Mouse (Mus musculus) forelimb bud, embryonic 11.5 days (tissue): Measurements from ENCODE around the gene Pld1.
"Not testable (repeated sequence)": the region's sequence is repeated elsewhere in the genome, so short reads cannot be mapped to it uniquely, and the experiment has no call there.

Experiments
- DNase-seq: peaks from one replicate; pipeline ENCODE4 v3.0.0-alpha.2; 2012; ENCODE audit warnings: low read depth, low spot score

Pld1 gene

GRCm38 (mm10) chr3:27942991-27943390 is 4.5 kb downstream of the Pld1 start:
- DNase-seq = no peak

DNA sequence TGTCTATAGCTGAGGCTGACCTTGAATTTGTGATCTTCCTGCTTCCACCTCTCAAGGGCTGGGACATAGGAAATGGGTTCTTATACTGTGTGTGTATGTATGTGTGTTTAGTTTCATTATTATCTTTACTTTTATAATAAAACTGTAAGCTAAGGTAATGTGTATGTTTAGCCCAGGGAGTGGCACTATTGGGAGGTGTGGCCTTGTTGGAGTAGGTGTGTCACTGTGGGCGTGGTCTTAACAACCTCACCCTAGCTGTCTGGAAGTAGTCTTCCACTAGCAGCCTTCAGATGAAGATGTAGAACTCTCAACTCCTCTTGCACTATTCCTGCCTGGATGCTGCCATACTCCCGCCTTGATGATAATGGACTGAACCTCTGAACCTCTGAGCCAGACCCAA is 6.9 kb downstream of the Pld1 start:
- DNase-seq = not testable (repeated sequence)

DNA sequence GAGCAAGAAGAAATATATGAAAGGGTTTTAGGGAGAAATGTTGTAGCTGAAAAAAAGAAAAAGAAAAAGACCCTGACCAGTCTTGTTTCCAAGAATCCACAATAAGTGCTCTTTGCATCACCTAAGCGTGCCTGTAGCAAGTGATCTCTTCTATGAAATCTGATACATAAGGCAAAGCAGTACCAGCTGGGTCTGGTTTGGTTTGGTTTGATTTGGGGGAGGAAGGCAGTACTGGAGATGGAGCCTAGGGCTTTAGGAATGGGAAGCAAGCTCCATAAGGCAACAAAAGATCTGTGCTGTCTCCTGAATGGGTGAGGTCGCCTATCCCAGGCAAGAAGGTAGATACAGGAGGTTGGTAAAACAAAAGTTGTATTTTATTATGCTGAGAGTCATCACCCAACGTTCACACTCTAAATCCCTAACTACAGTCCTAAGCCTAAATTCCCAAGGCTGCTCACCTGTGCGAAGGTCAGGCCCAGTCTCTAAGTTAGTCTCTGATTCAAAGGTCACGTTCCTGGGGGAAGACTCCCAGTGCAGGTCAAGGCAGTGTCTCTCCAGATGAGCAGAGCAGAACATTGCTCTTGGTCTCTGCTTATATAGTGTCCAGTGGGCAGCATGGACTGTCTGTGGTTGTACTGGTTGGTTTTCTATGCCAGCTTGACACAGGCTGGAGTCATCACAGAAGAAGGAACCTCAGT is 10.8 kb downstream of the Pld1 start:
- DNase-seq = no peak

- no peak for DNase-seq
Observed at GRCm38 (mm10) chr3:27949873-27950250, 11.4 kb downstream of the Pld1 start.

GRCm38 (mm10) chr3:27950726-27951125 is 12.2 kb downstream of the Pld1 start:
- no peak for DNase-seq

DNA sequence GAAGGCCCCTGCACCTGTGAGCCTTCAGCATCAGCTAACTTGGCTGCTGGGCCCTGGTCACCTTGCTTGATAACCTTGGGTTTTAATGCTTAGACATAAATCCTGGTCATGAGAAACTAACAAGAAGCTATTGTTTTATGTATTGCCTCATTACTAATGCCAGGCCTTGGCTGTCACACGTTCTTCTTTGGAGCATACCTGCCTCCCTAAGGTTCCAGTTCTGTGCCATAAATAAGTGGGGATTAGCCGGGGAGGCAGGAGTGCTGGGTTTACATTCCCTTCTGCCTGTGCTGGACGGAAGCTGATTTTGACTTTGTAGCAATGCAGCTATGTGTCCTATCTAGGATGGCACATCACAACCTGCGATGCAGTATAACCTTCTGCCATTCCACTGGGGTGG is 13.2 kb downstream of the Pld1 start:
- no peak for DNase-seq

DNA sequence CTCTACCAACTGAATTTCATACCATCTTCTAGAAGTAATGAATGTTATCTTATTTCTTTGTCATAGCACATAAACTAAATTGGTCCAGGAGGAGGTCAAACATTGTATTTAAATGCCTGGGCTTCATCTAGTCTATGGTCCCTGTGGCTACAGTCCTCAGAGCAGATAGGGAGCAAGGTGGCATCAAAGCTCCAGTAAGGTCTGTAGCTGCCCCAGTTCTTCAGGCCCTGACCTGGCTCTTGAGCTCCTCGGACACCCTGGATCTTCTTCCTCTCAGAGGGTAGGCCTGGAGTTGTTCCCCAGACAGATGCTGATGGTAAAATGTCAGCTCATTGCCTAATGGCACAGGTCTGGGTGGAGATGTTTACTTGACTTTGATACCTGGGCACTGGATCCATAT is 17.5 kb downstream of the Pld1 start:
- DNase-seq = no peak

GRCm38 (mm10) chr3:27959221-27959620 is 20.7 kb downstream of the Pld1 start:
- DNase-seq = no peak

DNA sequence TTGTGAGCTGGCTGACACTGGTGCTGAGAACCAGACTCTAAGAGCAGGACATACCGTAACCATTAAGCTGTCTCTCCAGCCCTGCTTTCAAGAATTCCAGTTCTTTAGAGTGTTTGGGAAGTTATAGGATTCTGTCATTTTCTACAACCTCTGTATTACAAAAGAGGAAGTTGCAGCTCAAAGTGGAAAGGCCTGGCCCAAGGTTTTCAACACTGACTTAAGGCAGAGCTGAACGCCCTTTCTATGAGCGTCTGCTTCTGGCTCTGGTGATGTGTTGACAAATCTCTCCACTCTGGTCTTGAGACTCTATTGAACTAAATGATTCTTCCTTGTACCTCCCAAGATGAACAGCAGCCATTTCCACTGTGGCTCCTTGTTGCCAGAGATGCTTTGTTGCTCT is 22.7 kb downstream of the Pld1 start:
- DNase-seq = no peak

DNA sequence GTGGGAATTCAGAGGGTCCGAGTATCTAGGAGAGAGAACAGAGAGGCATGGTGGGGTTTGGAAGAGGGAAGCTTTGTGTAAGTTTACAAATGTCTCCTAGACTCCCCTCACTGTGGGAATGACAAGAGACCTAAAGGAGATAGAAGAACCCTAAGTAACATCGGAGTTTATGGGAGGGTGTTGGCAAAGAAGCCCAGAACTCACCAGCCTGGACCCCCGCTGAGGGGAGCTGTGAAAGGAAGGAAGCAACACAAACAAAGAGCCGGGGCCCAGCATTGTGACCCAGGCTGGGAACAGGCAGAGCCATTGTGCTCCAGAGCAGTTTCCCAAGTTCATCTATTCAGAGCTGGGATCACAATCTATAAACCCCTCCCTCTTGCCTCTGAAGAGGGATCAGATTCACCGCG is 25.3 kb downstream of the Pld1 start:
- DNase-seq = no peak

DNA sequence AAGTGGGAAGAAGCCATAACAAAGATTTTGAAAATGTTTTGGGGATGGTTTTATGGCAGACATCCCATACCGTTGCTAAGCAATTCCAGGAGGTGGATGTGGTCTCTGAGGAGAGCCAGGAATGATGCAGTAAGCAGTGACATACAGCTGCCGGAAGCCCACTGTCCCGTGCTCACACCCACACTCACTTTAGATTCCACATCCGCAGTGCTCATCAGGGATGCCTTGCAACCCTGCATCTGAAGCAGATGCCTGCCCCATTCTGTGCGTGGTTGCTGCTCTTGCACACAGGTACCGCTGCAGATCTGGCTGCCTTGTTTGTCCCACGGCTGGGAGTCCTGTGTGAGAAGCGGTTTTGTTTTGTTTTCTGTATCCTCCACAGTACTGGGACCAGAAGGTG is 30.2 kb downstream of the Pld1 start:
- no peak for DNase-seq

DNA sequence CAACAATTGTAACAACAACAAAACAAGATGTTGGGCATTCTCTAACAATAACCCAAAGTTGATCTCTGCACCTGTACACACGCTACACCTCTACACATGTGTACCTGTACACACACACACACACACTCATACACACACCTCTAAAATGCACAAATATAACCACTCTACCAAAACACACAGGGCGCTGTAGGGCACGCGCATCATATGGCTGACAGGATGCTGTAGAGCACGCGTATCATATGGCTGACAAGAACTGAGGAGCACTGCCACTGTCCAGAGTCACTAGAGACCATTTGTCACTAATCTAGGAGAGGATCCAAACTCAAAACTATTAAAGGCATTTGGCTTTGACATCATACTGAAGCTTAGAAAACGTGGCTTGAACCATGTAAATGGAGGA is 35.4 kb downstream of the Pld1 start:
- no peak for DNase-seq

- no peak for DNase-seq
Observed at GRCm38 (mm10) chr3:27974981-27975380, 36.5 kb downstream of the Pld1 start.

- no peak for DNase-seq
Observed at GRCm38 (mm10) chr3:27976931-27977544, 38.5 kb downstream of the Pld1 start.

DNA sequence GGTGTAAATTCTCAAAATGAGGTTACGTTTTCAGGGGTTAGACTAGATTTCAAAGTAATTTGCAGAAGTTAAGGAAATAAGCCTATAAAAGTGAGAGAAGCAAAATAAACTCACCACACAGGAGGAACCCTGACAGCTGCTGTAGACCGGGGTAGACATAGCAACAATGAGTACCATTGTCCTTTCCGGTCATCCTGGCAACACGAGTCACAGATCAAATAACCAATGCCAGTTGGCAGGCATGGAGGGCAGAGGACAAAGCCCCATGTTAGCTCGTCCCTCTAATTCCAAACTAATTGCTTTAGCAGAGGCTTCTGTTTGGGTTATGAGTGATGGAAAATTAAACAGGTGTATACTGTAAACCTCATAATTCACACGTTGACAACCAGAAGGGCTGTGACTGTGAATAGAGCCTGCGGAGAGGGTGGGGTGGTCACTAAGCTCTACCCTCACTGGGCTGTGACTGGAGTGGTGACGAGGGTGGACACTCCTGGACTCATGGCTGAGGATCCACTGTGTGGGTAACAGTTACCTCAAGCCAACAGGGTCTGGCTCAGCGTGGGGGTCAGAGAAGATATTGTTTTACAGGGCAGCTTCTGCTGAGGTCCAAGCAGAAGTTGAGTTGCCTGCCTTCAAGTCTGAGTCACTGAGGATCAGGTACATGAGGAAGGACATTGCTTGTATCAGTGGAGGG is 39.7 kb downstream of the Pld1 start:
- DNase-seq = no peak

- DNase-seq = no peak
Observed at GRCm38 (mm10) chr3:27981591-27981990, 43.1 kb downstream of the Pld1 start.

DNA sequence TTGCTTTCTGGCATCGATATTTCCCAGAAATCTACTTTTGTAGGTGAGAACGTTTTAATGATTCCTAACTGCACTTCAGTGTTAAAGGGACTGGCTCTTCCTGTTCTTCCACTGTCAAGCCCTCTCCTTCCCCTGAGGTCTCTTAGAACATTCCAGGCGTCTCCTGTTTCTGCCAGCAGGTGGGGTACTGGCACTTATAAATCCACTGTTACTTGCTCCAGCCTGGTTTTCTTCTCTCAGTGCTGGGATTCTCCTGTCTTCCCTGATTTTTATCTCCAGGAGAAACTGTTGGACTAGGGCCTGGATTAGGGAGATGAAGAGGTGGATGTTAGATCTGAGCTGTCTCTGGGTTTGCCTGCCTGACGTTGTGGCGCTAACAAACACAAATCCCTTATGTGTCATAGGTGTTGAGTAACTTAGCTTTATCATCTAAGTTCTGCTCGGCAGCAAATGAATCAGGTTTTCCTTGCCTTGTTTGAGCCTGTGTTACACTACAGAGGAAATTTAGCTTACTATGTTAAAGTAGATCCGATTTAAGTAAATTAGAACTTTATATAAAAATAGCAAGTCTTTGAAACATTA is 44.0 kb downstream of the Pld1 start:
- DNase-seq = peak; percentile 62

DNA sequence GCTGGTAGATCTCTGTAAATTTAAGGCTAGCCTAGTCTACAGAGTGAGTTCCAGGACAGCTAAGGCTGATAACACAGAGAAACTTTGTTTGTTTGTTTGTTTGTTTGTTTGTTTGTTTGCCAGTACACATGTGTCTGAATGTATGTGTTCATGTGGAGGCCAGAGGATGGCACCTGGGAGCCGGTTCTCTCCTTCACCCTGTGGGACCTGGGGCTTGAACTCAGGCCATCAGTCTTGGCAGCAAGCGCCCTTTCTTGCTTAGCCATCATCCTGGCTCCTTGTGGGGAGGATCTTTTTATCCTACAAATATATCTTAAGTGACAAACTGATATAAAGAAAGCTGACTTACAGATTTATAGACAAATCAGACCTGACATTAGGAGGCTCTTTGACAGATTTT is 44.8 kb downstream of the Pld1 start:
- DNase-seq = no peak

- DNase-seq = peak; percentile 60
Observed at GRCm38 (mm10) chr3:27983935-27984577, 45.6 kb downstream of the Pld1 start.

GRCm38 (mm10) chr3:27984620-27985019 is 46.1 kb downstream of the Pld1 start:
- DNase-seq = no peak

- DNase-seq = no peak
Observed at GRCm38 (mm10) chr3:27985344-27985743, 46.8 kb downstream of the Pld1 start.

GRCm38 (mm10) chr3:27987891-27988536 is 49.5 kb downstream of the Pld1 start:
- no peak for DNase-seq
